Comparison of ENCODE assay signal across 8 mouse cellular contexts in the genomic region with DNA sequence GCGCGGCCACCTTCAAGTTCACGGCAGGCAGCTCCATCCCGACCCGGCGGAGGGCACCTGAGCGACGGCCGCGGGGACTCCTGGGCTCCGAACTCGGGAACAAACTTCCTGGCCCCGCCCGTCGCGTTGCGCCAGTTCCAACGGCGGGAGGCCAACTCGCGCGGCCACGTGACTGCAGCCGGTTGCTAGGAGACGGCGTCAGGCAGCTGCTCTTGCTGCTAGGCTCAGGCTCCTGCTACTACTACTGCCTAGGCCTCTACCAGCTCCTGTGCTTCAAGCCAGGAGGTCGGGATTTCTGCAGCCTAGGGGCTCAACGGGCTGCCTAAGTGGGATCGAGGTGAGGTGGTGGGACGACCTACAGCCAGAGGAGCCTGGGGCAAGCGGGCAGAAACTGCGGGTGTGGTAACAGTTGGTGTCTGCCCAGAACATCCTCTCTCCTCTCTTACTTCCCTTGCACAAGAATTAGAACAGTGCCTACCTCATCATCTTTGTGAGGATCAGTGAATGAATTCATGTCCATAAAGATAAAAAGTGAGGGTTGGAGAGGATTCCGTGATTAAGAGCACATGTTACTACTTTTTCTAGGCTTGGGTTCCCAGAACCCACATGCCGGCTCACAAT. TPM values are rescaled to one million over a fixed set of nuclear protein-coding genes. Genes with fewer than 3 reads are reported as not detected.
DNase-seq lines count a peak whose midpoint lies in the region; ATAC-seq lines count a peak whose summit lies in the region.

A gene (minus strand): TSS at position 125 of the 621 bp plus-strand sequence.

- peak; percentile 88 for ATAC-seq in heart, embryonic 13.5 days (ENCODE audit: extremely low read depth, insufficient number of reproducible peaks, low FRiP score, low TSS enrichment)
- peak; percentile 79 for ATAC-seq in liver, embryonic 13.5 days (ENCODE audit: low read depth)
- ATAC-seq in stomach, embryonic 16.5 days (ENCODE audit: insufficient read depth, low FRiP score) = peak; percentile 92

- H3K36me3 ChIP-seq in heart, embryonic 13.5 days = no peaks in the 10 kb centered on the region; the same call in 1 of the 2 replicates
- H3K36me3 ChIP-seq in liver, embryonic 13.5 days = no peaks in the 10 kb centered on the region
- no peaks in the 10 kb centered on the region for H3K36me3 ChIP-seq in stomach, embryonic 16.5 days (ENCODE audit: control insufficient read depth, insufficient read depth, low read length)

- peak within 1 kb of the TSS; percentile 76 for H3K4me3 ChIP-seq in brown adipose tissue, adult 24 weeks (ENCODE audit: insufficient read depth, low read depth, low read length)
- peak within 1 kb of the TSS; percentile 80 for H3K4me3 ChIP-seq in heart, embryonic 13.5 days
- H3K4me3 ChIP-seq in liver, embryonic 13.5 days (replicated peaks) = peak within 1 kb of the TSS; percentile 83
- peak within 1 kb of the TSS; percentile 92 for H3K4me3 ChIP-seq in stomach, embryonic 16.5 days (replicated peaks; ENCODE audit: low read length)

- peak; percentile 94 for DNase-seq in CD4-positive, CD25-positive, alpha-beta regulatory T cell, adult 2 months (ENCODE audit: low read depth, low spot score)
- peak; percentile 37 for DNase-seq in fat pad, adult 2 months (ENCODE audit: extremely low read depth, low read depth, low spot score)
- DNase-seq in kidney, postnatal 14 days = peak; percentile 97
- DNase-seq in liver, embryonic 13.5 days = peak; percentile 87
- peak; percentile 92 for DNase-seq in neural tube, embryonic 10.5 days (ENCODE audit: extremely low spot score, low spot score)

- H3K4me2 ChIP-seq in heart, embryonic 13.5 days = peak within 1 kb of the TSS; percentile 81
- peak within 1 kb of the TSS; percentile 91 for H3K4me2 ChIP-seq in liver, embryonic 13.5 days
- peak within 1 kb of the TSS; percentile 87 for H3K4me2 ChIP-seq in stomach, embryonic 16.5 days (ENCODE audit: low read depth, low read length)

- peak within 1 kb of the TSS; percentile 93 for H3K9ac ChIP-seq in heart, embryonic 13.5 days
- H3K9ac ChIP-seq in liver, embryonic 13.5 days = peak within 1 kb of the TSS; percentile 92
- H3K9ac ChIP-seq in stomach, embryonic 16.5 days (ENCODE audit: low read length) = peak within 1 kb of the TSS; percentile 92

- no peaks in the 10 kb centered on the region for H3K27me3 ChIP-seq in heart, embryonic 13.5 days (replicated peaks)
- no peaks in the 10 kb centered on the region for H3K27me3 ChIP-seq in liver, embryonic 13.5 days
- H3K27me3 ChIP-seq in stomach, embryonic 16.5 days (ENCODE audit: control insufficient read depth, insufficient read depth, low read length) = no peaks in the 10 kb centered on the region

- H3K9me3 ChIP-seq in heart, embryonic 13.5 days = no peaks in the 10 kb centered on the region
- no peaks in the 10 kb centered on the region for H3K9me3 ChIP-seq in liver, embryonic 13.5 days (replicated peaks)
- no peaks in the 10 kb centered on the region for H3K9me3 ChIP-seq in stomach, embryonic 16.5 days (replicated peaks; ENCODE audit: control insufficient read depth, low read length)

- peaks cover 7% of the 10 kb centered on the region for H3K4me1 ChIP-seq in brown adipose tissue, adult 24 weeks (ENCODE audit: control insufficient read depth, insufficient read depth, insufficient read length, low read length)
- H3K4me1 ChIP-seq in heart, embryonic 13.5 days = peaks cover 45% of the 10 kb centered on the region
- H3K4me1 ChIP-seq in liver, embryonic 13.5 days (replicated peaks) = peaks cover 52% of the 10 kb centered on the region
- peaks cover 39% of the 10 kb centered on the region for H3K4me1 ChIP-seq in stomach, embryonic 16.5 days (ENCODE audit: control insufficient read depth, insufficient read depth, low read length)

- 6% methylated on average over 34 of the region's 34 CpGs for WGBS in heart, embryonic 13.5 days
- WGBS in liver, embryonic 13.5 days (ENCODE audit: insufficient replicate concordance) = 8% methylated on average over 34 of the region's 34 CpGs
- 6% methylated on average over 34 of the region's 34 CpGs for WGBS in stomach, embryonic 16.5 days

- H3K27ac ChIP-seq in brown adipose tissue, adult 24 weeks (replicated peaks; ENCODE audit: low read depth, low read length) = peak within 1 kb of the TSS; percentile 43
- H3K27ac ChIP-seq in heart, embryonic 13.5 days (replicated peaks) = peak within 1 kb of the TSS; percentile 77
- H3K27ac ChIP-seq in liver, embryonic 13.5 days = peak within 1 kb of the TSS; percentile 81
- peak within 1 kb of the TSS; percentile 77 for H3K27ac ChIP-seq in stomach, embryonic 16.5 days (ENCODE audit: low read length)

RNA-seq across cellular contexts. Expression of the gene that starts here (rescaled TPM):
- 8.1 and 8.2 TPM in 2 replicates for polyA plus RNA-seq in brown adipose tissue, adult 24 weeks (2012; ENCODE audit: insufficient read depth, insufficient read length, missing spikeins)
- polyA plus RNA-seq in heart, embryonic 13.5 days (2015; fragmentation: Nextera tagmentation; extraction: Ambion mirVana) = 15.4 and 17.6 TPM in 2 replicates
- polyA plus RNA-seq in liver, embryonic 13.5 days (2015; fragmentation: Nextera tagmentation; extraction: Ambion mirVana) = 11.2 and 11.7 TPM in 2 replicates
- 16.5 and 16.9 TPM in 2 replicates for polyA plus RNA-seq in stomach, embryonic 16.5 days (2015; fragmentation: Nextera tagmentation; extraction: Ambion mirVana)

Comparison
In these comparisons a context has a peak if more than half of its experiments do, and no peak if none do; other contexts are left out.
1. Peak in every context shown above with its lines: DNase-seq, ATAC-seq, H3K4me3 ChIP-seq and H3K27ac ChIP-seq.
2. DNase-seq: peak in every context shown above with its lines; median percentile 97 in kidney, postnatal 14 days; 94 in CD4-positive, CD25-positive, alpha-beta regulatory T cell, adult 2 months; 92 in neural tube, embryonic 10.5 days; 87 in liver, embryonic 13.5 days; 37 in fat pad, adult 2 months.